Mouse (Mus musculus) gastrocnemius, postnatal 4 days (tissue): ENCODE measurements around the gene Ptger3. TPM values are rescaled to one million over a fixed set of nuclear protein-coding genes. Genes with fewer than 3 reads are reported as not detected.

Source experiments
- DNase-seq, 2 experiments: peaks; one replicate each; pipeline ENCODE4 v3.0.0; 2021 to 2022; ENCODE audit warnings: low spot score in 2 of 2, mixed read lengths in 2 of 2
- total RNA-seq, 2 experiments: library from RNA; stranded (reverse); gene quantifications; 2 replicates each; pipeline ENCODE4 v1.2.3; 2021

Ptger3 gene
- total RNA-seq, 2 experiments from 2014 or later = 1.2 to 2.7 TPM

DNA sequence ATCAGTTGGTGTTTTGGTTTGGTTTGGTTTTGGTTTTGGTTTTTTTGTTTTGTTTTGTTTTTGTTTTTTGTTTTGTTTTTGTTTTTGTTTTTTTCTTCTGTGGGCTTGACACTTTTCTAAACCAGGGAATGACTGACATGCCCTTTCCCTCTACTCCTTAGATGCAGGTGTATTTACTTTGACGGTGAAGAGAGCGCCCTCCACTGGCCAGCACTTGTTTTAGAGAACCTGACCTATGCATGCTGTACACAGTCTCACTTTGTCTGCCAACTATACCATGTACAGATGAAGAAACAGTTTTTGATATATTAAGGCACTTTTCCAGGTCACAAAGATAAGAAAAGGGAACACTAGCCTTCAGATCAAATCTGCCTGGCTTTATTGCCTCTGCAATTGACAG, 15.1 kb downstream of the Ptger3 start:
- no peak for DNase-seq

DNA sequence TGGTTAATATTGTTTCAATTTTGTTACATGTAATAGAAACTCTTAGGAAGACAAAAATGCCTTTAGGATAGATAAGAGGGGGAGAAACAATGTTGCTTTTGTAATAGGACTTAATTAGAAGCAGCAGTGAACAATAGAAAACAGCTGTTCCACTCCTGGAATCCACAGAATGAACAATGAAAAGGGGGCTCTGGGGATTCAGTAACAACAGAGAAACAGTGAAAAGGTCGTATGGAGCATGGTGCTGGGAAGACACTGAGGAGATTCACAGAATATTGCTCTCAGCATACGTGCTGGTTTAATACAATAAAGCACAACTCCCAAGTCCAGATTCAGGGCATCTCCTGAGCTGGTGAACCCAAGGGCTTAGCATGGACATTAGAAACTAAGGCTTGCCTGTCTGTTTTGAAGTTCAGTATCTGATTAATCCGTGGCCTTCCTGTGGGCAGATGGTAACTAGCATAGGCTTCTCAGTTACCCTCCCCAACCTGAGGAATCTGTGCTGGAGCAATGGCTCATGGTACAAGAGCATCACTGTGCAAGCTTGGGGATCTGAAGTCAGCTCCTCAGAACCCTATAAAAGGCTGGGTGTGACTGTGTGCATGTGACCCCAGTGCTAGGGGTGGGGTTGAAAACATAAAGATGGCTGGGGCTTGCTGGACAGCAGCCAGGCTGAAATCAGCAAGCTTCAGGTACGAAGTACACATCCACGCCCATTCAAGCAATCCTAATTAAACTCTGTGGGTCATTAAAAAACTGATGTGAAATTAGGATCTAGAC, 16.1 kb downstream of the Ptger3 start:
- no peak for DNase-seq

DNA sequence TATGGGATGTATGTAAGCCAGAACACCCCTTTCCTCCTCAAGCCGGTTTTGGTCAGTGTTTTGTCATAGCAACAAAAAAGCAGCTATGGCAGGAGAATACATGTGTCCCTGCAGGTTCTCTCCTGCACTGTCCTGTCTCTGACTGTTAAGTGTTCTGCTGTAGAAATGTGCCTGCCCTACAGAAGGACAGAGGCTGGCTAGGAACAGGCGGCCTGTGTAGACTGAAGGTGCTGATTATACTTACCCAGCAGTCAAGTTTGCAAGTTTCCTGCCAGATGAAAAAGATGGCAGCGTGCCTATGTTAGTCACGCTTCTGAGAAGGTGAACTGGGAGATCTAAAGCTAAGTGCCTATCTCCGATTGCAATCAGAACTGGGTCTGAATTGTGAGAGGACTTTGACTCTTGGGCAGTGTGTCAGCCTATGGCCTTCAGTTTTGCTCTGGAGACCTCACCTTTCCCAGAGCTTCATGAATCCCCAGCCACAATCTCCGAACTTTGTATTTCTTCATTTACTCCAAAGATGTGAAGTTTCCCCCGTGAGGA, 31.2 kb downstream of the Ptger3 start:
- DNase-seq = no peak

DNA sequence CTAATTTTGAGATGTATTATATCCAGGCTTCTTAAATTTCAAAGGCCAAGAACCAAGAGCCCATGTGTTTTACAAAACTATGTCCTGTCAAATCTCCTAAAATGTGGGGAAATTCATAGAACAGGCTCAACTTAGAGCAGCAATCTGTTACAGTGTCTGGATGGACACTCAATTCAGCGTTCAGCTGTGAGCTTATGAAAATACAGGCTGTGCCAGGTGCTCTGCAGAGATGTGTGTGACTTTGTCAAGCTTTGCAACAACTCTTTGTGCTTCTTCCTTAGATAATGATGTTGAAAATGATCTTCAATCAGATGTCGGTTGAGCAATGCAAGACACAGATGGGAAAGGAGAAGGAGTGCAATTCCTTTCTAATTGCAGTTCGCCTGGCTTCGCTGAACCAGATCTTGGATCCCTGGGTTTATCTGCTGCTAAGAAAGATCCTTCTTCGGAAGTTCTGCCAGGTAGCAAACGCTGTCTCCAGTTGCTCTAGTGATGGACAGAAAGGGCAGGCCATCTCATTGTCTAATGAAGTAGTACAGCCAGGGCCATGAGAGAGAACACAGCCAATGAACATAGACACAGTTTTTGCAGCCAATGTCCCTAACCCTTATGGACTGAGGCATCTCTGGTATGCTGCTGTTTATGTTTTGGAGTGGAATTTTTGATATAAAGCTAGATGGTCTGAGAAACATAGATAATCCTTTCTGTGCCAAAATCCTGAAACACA, 38.2 kb downstream of the Ptger3 start:
- no peak for DNase-seq

DNA sequence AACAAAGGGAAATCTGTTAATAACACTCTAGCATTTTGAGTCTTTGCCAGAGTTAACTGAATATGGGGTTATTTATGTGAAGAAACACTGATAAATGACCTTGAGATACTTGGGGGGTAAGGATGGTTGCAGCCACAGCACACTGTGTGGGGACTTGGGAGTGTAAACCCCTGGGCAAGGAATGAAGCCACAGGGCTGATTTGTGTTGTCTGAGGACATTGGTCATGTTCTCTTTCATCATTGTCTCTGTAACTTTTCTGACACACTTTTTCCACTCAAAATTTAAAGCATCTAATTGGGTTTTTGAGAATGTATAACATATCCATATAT, 38.7 kb downstream of the Ptger3 start:
- DNase-seq = no peak

DNA sequence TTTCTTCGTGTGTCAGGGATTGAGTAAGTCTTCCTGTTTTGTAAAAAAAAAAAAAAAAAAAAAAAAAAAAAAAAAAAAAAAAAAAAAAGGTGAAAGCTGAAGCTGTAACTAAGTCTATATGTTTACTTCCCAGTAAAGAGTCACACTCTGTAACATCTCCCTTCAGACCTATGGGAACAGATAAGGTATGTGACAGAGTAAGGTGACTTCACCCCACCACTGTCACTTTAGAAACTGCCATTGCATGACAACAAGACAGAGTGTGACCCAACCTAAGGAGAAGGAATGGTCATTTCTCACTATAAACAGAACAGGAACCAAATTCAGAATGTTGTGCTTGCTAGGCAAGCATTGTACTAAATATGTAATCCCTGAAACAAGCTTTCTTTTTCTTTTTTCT, 46.9 kb downstream of the Ptger3 start:
- no peak for DNase-seq

DNA sequence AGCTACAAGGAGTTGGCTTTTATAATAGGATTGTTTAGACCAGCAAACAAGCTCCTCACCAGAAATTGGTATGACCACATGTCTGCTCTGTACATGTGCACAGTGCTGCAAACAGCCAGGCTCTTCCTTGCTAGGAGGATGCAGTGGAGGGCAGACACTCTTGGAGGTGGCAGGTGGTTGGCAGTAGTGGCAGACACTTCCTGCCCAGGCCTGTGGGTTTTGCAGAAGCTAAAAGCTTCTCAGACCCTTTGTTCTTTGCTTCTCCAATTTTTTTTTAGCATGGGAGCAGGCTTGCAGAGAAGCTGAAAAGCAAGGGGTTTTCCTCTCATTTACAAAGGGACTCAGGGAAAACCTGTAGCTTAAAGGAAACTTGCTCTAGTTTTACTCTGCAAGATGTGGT, 50.3 kb downstream of the Ptger3 start:
- no peak for DNase-seq

DNA sequence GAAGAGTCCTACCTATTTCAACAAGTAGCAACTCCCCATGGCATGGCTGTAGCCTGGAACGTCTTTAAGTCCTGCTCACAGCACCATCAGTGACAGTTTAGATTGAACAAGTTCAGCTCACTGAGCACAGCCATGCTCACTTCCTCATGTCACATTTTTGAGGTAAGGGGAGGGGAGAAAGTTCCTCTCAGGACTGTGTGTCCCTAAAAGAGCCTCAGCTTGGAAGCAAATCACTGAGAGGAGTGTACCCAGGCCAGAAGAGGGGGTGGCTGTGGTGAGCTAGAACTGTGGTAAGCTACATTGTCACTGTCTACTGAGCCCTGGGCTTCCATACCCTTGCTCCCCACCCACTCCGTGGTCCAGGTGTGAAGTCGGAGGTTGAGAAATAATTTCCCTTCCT, 60.7 kb downstream of the Ptger3 start:
- no peak for DNase-seq

DNA sequence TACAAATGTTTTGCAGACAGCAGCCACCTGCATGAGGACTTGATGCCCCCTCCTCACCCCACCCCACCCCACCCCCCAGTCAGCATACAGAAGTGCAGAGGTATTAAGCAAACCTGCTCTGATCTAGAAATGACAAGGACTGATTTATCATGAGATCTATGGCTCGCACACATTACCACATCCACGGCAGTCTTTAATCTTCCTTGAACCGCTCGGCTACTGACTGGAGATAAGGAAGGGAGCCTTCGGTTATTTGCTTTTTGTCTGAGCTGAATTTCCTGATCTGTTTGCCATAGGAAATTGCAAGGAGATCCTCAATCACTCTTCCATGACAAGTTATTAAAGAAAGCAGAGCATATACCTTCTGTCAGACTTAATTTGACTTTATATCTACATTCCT, 64.0 kb downstream of the Ptger3 start:
- no peak for DNase-seq

DNA sequence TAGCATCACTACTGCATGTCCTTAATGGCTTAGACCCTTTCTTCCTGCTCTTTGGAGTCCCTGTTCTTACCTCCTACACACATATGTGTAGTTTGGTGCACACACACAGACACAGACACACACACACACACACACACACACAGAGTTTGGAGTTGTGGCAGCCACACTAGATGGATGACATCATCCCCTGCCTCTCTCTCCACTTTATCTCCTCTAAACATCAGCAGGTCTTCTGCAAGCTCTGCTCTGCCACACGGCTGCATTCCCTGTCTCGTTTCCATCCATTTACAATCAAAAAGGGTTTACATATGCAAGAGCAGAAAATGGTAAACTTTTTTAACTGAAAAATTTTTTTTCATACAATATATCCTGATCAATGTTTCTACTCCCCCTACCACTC, 64.7 kb downstream of the Ptger3 start:
- DNase-seq = no peak

DNA sequence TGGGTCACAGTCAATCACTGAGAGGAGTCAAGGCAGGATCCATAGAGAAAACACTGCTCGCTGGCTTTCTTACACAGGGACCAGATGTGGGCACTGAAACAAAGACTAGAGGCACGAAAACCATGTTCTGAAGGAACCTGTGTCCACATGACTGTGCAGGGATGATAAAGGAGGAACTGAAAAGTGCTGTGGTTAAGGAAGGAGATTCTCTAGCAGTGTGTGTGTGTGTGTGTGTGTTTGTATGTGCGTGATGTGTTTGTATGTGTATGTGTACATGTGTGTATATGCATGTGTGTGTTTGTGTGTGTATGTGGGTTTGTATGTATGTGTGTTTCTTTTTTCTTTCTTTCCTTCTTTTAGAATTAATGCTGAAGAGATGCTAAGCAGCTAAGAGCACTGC, 67.7 kb downstream of the Ptger3 start:
- no peak for DNase-seq

DNA sequence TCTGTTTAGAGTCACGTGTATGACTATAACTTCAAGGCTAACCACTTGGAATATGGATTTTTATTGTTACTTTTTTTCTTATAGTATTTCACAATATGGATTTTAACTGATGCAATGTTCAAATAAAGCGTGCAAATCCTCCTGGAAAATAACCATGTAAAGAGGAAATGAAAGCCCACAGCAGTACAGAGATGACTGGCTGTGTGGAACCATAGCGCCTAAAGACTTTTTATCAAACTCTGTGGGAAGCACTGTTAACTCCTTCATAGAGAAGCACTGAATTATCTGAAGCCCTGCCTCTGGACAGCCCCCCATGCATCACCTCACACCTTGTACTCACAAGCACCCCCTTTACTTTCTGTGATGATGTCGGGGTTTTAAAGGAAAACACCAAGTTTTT, 69.0 kb downstream of the Ptger3 start:
- DNase-seq = no peak

DNA sequence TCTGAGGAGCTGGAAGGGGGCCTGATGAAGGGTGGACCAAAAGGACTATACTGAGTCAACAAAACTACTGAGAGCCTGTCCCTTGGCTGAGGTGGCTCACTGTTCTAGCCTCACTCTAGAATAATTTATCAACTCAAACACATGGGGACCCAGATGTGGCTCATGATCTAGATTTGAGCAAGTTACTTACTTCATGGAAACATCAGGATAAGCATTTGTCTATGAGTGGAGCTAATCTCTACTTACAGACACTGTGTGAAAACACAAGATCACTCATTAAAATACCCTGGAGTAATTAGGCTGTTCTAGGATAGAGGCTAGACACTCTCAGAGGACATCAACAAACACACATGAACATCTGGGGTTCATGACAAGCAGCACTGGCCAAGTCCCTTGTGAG, 70.2 kb downstream of the Ptger3 start:
- DNase-seq = no peak

DNA sequence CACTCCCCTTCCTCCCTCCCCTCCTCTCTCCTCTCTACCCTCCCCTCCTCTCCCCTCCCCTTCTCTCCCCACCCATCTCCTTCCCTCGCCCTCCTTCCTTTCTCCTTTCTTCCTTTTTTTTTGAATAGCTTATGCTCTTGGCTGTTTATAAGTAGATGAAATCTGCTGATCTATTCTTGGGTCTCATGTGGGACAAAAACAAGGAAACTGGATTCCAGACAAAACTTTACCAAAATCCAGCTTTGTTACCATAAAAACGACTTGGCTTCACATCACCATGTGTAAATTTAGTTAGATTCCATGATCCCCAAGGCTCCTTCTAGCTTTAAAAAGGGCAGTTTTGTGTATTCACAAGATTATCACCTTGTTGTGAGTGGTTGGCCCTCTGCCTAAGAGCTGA, 70.6 kb downstream of the Ptger3 start:
- DNase-seq = no peak

DNA sequence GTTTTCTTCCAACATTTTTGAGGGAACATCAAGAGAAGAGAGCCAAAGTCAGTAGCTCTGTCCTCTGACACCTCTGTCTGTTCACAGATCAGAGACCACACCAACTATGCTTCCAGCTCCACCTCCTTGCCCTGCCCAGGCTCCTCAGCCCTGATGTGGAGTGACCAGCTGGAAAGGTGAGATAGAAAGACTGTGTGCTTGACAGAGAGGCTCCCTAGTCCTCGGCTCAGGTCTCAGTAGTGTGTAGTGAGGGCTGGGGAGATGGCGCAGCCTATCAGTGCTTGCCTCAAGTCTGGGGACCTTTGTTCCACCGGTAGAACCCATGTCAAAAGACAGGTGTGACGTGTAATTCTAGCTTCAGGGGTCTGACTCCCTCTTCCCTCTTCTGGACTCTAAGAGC, 74.9 kb downstream of the Ptger3 start:
- no peak for DNase-seq

DNA sequence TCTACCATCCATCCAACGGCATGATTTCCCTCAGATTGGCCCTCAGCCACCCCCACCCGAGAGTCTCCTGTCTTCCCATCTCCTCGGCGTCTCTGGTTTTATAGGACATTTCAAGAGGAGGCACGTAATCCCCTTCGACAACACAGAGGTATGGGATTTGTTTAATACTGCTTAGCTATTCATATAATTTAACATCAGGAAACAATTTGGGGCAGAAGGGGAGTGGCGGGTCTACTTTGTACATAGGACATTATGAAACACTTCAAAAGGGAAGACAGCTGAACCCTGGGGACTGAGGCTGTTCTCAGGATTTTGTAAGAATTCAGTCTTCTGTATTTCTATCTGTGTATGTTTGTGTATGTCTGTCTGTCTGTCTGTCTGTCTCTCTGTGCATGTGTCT, 94.9 kb downstream of the Ptger3 start:
- DNase-seq = no peak

DNA sequence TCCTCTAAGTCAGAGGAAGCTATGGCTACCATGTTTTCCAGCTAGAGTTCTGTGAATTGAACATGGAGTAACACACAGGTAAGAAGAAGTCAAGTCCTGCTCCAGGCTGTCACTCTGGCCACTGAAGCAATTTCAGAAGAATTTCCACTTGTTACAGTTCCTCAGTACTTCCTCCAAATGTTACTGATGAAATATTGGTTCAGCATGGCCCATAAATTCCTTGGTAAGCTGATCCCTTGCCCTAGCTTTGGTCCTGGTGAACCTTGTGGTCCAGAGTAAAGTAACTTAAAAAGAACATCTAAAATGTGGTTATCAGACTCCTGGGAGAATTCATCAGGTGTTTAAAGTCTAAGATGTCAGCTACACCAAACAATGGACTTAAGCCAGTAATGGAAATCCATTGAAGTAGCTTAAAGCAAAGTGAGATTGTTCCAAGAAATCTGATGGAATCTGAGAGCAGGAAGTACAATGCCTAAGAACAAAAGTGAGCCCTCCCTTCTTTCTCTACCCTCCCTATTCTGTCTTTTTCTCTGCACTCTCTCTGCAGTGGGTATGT, 97.9 kb downstream of the Ptger3 start:
- no peak for DNase-seq

DNA sequence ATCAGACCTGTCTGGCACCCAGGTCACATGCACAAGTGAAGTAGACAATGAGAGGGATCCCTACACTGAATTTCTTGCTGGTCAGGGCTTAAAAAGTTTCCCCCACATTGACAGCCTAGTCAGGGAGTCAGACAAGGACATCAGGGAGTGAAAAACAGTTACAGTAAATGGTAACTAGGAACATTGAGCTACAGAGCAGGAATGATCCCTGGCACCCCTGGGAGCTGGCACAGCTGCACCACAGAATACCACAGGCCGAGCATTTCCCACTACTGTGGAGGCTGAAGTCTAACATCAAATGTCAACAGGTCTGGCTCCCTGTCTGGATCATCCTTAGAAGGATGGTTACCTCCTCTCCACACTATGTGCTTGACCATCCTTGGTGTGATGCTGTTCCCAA, 98.8 kb downstream of the Ptger3 start:
- DNase-seq = no peak

DNA sequence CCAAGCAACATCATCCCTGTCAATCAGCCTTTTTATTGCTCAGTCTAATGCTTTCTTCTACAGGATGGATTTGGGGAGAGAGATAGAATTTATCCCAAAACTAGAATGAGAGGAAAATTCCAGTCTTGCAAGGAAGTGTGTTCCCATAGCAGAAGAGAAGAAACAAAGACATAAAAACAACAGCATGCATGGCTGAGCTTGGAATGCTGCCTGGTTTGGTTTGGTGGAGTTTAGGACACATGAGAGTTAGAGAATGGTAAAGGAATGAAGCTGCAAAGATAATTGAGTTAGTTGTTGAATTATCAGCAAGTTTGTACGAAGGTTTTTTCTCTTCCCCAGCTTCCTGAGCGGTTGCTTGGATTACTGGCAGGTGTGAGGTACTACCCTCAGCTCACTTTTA, 99.5 kb downstream of the Ptger3 start:
- DNase-seq = no peak

DNA sequence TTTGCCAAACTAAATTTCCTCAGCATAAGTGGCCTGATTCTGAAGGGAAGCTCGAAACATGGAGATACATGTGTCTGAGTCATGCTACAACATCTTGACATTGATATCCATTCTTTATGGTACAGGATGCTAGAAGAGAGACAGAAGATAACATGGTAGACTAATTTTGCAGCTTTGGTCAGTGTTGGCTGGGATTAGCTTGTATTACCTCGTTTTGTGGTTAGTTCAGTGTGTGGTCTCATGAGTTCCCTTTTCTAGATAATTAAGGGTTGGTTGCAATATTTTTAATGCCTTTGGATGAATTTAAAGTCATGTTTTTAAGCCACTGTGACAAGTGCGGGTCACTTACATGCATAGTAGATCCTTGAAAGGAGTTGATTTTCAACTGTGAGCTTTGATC, 119.4 kb downstream of the Ptger3 start:
- DNase-seq = no peak

DNA sequence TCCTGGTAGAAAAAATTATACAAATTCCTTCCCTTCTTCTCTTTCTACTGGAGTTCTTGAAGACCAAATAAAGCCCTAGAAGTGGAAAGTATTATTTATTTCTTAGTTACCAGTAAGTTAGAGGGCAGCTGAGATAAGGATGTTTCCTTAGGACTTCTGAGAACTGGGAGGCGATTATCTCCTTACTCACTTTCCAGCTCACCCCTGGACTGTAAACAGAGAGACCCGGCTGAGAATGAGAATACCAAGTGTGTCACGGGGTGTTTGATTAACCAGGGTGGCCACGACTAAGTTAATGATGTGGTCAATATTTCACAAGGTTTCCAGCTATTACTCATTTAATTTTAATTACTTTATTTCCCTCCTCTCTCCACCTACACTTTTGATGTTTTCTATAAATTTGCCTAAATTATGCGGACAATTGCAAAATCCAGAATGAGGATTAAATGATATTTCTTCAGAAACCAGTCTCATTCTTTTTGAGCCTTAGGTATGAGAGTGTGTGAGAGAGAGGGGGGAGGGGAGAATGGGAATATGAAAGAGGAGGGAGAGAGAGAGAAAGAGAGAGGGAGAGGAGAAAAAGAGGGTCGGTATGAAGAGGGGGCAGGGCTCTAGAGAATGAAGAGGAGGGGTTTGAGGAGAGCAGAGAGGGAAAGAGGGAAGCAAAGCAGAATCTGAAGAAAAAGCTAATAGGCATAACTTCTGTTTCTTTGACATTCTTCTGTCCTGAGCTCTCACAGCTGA, 121.9 kb downstream of the Ptger3 start:
- no peak for DNase-seq
